Mouse (Mus musculus): ENCODE measurements at regions not wholly inside any gene's neighbourhood (a gene's known extent, or its start where the extent isn't known, plus 50 kb on each side); places are given as distances from the start of the nearest gene placed in this dataset.

GRCm38 (mm10) chr8:109252404-109252803 is 241.4 kb upstream of the Pmfbp1 start:
- TF ChIP-seq CTCF (IDR thresholded peaks at IDR 0.05; ENCODE audit: insufficient read depth, low read length), result no peak
- no peak for TF ChIP-seq POLR2A (IDR thresholded peaks at IDR 0.05; ENCODE audit: borderline replicate concordance, extremely low read depth, low read depth, low read length)

All from lung, adult 2 months (tissue).